Mouse (Mus musculus): ENCODE measurements at regions not wholly inside any gene's neighbourhood (a gene's known extent, or its start where the extent isn't known, plus 50 kb on each side); places are given as distances from the start of the nearest gene placed in this dataset.
A peak's percentile ranks its signal among the peaks of the same experiment; 100 is the strongest.
"Not testable (repeated sequence)": the region's sequence is repeated elsewhere in the genome, so short reads cannot be mapped to it uniquely, and the experiment has no call there.

DNA sequence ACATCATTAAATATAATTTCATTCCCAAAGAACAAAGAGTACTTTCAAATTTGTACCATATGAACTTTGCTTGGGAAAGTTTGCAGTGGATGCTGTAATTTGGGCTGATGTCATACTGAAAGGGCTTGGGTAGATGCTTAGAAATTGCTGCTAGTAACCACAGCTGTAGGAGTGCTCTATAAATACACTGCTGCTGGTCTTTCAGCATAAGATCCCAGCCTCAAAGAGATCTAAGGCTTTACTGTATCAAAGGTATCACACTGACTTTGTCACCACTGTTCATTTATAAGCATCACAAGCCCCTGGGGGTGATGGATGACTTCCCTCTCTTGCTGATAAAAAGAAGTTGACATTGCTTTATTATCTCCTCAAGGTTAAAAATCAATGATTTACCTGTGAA is 497.2 kb downstream of the Pla2g4a start:
- no peak for DNase-seq (ENCODE audit: low spot score)

GRCm38 (mm10) chr1:149449801-149450493 is 511.1 kb downstream of the Pla2g4a start:
- no peak for DNase-seq (ENCODE audit: low spot score)

GRCm38 (mm10) chr1:149448516-149448915 is 512.6 kb downstream of the Pla2g4a start:
- no peak for DNase-seq (ENCODE audit: low spot score)

- DNase-seq (ENCODE audit: low spot score), result no peak
Measured at GRCm38 (mm10) chr1:149411009-149411408, 550.1 kb downstream of the Pla2g4a start.

DNA sequence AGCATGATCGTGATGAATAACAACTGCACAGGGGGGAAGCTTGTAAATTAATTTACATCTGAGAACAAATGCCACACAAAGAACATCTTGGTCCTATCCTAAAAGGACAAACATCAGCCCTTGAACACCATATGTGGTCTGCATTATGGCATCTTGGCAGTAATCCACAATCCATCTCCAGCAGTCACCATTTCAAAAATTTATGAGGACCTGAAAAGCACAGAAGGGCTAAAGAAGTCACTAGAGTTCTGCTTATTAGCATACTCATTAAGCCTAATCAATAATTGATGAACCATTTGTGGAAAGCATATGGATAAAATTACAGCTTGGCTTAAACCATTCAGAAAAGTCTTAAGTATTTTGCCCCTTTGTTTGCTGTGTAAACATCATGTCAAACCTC is 555.7 kb downstream of the Pla2g4a start:
- no peak for DNase-seq (ENCODE audit: low spot score)

DNA sequence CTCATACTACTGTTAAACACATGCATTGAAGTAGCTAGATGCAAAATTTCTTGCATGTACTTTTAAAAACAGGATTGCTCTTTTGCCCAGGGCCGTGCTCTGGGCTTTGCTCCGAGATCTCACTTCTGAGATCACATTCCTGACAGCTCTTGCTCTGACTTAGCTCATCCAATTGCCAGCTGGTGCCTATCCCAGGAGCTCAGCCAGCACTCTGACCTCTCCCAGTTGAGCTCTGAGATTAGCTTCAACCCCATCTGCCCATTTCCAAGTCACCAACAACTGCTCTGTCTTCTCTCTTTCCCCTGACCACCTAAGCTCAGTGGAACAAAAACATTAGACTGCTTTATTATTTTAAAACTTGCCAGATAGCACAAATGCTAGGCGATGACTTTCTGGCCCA is 572.4 kb downstream of the Pla2g4a start:
- peak; percentile 2 for DNase-seq (ENCODE audit: low spot score)

- no peak for DNase-seq (ENCODE audit: low spot score)
Measured at GRCm38 (mm10) chr1:149351338-149351907, 609.7 kb downstream of the Pla2g4a start.

DNA sequence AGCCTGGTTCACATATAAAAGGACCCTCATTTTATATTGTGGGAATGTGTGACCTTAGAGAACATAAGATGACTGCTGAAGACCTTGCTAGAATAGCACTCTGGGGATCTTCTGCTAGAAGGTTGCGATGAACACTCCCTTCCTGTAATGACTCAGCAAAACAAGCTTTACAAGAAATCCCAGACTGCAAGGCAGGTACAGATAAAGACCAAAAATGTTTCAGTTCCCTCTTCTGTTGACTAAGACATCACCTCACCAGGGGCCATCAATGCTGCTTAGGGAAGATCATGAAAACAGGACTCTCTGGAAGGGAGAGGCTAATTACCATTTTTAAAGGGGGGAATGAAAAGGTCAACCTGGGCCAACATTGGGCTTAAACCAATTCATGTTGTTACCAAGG is 613.7 kb downstream of the Pla2g4a start:
- DNase-seq (ENCODE audit: low spot score), result no peak

DNA sequence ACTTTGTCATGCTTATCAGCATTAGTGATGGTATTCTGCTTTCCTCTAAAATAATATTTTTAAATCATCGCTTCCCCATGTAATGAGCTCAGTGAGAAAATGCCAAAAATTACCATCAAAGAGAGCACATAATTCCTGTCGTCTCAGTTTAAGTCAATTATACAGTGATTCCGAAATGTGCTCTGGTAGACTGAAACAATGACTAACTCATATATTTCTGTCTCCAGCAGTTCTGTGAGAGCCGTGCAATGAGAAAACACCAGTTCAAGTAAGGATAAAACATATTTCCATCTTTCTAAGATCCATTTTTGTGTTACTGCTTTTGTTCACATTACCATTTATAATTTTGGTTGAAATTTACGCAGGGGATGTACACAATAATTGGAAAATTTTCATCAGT is 622.9 kb downstream of the Pla2g4a start:
- no peak for DNase-seq (ENCODE audit: low spot score)

- DNase-seq (ENCODE audit: low spot score), result no peak
Measured at GRCm38 (mm10) chr1:149332239-149332638, 628.9 kb downstream of the Pla2g4a start.

DNA sequence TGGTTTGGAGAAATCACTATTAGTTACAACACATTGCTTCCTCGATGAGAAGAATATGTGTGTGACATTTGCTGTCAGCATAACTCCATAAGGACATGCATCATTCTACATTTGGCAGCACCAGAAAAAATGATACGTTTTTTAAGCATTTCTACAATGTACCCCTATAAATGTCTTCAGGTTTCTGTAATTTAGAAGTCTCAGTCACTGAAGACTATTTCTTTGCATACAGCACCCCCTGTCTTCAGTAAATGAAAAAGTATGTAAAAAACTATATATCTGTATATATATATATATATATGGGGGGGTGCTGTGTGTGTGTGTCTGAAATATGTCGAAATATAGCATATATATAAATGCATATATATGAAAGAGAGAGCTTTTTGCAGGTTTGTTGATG is 633.9 kb downstream of the Pla2g4a start:
- no peak for DNase-seq (ENCODE audit: low spot score)

- no peak for DNase-seq (ENCODE audit: low spot score)
Measured at GRCm38 (mm10) chr1:149323095-149323494, 638.0 kb downstream of the Pla2g4a start.

- no peak for DNase-seq (ENCODE audit: low spot score)
Measured at GRCm38 (mm10) chr1:149289725-149290124, 671.4 kb downstream of the Pla2g4a start.

DNA sequence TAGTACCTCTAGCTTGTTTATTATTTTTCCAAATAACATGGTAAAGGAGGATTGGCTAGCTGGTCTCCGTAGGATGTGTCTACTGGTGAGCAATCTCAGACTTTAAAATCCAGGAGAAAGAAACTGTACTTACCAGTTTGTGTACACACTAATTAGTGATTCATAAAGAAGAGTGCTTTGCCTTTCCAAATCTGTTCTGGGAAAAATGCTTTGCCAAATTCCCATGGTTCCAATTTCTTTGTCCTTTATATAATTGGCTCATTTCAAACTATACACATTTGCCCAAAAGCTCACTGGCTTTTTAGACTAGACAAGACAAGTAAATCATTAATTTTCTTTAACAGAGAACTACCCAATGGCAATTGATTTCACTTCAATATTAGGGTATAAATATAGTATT is 686.2 kb downstream of the Pla2g4a start:
- DNase-seq (ENCODE audit: low spot score), result no peak

DNA sequence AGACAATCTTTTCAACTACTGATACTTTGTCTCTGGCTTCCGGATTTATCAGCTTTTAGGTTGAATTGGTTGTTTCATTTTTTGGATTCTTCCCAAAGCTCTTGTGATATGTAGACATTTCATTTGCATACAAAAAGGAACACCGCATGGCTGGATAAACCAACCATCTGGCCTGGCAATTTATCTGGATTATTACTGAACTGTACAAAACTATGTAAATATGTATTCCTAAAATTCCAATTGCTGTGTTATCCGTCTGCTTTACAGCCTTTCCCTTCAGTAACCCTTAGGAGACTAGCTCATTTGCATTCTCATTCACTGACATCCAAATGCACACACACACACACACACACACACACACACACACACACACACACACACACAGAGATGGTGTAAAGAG is 704.2 kb downstream of the Pla2g4a start:
- DNase-seq (ENCODE audit: low spot score), result no peak

DNA sequence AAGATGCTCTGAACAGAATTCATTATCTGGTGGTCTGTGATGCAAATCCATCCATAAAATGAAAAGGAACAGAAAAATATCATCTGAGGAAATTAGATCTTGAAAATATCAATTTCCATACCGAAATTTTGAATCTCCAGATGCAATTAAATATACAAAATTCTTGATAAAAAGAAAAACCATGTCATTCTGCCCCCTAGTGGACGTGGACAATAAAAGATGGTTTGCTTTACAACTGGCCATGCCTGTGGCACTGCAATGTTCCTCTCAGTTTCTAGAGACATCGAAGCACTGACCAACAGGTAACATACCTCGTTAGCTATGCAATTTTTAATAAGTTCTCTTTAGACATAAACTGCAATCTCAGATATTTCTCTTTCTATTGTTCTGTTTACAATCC is 706.9 kb downstream of the Pla2g4a start:
- no peak for DNase-seq (ENCODE audit: low spot score)

DNA sequence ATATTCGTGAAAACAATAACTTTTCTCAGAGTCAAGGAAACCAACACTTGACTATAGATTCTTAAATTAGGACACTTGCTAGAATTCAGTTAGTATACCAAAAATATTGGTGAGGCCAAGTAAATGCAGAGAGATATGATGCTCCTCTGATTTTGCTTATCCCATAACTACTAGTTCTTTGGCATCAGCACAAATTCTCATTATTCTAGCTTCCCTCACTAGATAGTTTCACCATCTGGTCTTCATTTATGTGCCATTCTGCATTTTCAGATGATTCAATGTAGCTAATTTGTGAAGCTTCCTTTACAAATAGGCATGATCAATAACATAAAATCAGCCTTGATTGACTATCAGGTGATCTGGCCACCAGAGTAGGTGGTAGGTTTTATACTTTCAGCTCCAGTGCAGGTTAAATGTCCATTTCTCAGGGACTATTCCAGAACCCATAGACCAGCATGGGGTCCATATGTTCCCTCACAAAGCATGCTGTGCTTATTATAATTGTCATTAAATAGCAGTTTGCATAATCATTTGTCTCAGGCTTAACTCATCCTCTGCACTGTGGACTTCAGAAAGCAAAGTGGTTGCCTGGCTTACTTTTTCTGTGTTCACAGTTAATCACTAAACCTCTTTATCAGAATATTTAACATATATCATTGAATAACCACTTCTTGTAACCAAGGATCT is 722.6 kb downstream of the Pla2g4a start:
- no peak for DNase-seq (ENCODE audit: low spot score)

DNA sequence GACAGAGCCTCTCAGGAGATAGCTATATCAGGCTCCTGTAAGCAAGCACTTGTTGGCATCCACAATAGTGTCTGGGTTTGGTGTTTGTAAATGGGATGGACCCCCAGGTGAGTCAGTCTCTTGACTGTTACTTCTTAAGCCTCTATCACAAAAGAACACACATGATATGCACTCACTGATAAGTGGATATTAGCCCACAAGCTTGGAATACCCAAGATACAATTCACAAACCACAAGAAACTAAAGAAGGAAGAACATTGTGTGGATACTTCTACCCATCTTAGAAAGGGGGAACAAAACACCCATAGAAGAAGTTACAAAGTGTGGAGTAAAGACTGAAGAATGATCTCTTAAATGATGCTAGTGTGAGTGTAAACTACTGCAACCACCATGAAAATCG is 733.9 kb downstream of the Pla2g4a start:
- DNase-seq (ENCODE audit: low spot score), result not testable (repeated sequence)

DNA sequence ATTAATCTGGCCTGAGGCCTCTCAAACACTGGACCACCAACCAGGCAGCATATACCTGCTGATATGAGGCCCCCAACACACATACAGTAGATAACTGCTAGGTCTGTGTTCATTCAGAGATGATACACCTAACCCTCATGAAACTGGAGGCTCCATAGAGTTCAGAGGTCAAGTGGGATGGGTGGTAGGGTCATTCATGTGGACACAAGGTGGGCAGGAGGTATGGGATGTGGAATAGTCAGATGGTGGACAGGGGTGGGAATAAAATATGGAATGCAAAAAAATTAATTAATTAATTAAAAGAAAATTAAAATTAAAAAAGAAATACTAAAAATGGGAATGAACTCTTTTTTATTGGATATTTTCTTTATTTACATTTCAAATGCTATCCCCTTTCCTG is 734.7 kb downstream of the Pla2g4a start:
- no peak for DNase-seq (ENCODE audit: low spot score)

GRCm38 (mm10) chr1:149202631-149203030 is 758.5 kb downstream of the Pla2g4a start:
- DNase-seq (ENCODE audit: low spot score), result no peak

DNA sequence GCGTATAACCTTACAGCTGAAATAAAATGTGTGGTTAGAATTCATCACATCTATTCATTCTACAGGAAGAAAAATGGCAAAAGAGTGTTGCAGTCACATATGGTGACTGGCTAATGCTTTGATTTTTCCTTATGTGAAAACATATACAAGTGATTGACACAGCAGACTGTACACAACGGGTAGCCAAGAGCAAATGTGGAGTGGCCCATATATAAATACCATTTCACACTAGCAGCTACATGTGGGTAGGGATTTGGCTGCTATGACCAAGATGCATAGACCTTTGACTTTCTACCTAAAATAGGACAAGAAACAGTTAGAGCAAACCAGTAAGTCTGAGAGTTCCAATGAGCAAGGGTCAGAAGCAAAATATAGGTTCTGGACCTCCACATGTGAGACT is 761.8 kb downstream of the Pla2g4a start:
- no peak for DNase-seq (ENCODE audit: low spot score)

DNA sequence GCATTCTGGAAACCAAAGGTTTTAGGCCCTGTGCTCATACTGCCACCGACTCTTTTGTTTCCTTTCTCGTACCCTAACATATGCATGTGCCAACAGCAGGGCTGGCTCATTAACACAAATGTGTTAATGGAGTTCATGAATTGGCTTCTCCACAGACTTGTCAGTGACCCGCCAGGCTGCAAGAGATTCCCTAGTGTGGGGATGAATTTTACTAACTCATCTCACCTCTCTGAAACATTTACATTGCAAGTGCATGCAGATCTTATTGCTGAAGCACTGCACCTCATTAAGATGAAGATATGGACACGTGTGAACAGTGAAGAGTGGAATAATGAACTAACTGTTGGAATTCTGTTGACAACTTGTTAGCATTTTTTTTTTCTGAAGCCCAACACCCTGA is 762.2 kb downstream of the Pla2g4a start:
- no peak for DNase-seq (ENCODE audit: low spot score)
